Mouse (Mus musculus): ENCODE results near the gene Immp2l.

DNA sequence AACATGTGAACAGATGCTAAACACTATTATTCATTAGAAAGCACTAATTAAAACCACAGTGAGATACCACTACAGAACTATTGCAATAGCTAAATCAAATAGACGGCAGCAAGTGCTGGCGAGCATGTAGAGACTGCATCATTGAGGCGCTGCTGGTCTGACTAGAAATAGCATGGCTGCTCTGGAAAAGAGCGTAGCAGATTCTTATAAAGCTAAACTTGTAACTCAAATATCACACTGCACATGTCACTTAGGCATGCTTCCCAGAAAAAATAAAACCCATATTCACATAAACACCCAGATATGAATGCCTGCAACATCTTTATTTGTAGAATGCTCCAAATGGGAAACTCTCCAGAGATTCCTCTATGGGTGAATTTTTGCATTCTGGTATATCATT lies 570.1 kb downstream of the Immp2l start:
- TF ChIP-seq ZNF384 (IDR thresholded peaks at IDR 0.05; ENCODE audit: low read depth, low read length) (no peak), CHD2 (IDR thresholded peaks at IDR 0.05; ENCODE audit: low read depth, low read length) (no peak), MAFK (IDR thresholded peaks at IDR 0.05; ENCODE audit: insufficient read depth, low read depth, low read length) (no peak)

All from ES-E14 (cell line).